Mouse (Mus musculus): ENCODE data around the gene Csrp1. TPM values are rescaled to one million over a fixed set of nuclear protein-coding genes. Genes with fewer than 3 reads are reported as not detected.
A peak's percentile ranks its signal among the peaks of the same experiment; 100 is the strongest.

Gene Csrp1
- polyA plus RNA-seq, 1 experiment from 2014 or later: 236 TPM

- Histone ChIP-seq H3K4me3 (replicated peaks) (no peak overlapping the region), H3K9me3 (no peaks in the 10 kb centered on the region), H3K27me3 (replicated peaks) (no peaks in the 10 kb centered on the region), H3K36me3 (no peaks in the 10 kb centered on the region), H3K27ac (no peak overlapping the region), H3K4me2 (no peak overlapping the region), H3K4me1 (peaks cover 26% of the 10 kb centered on the region), H3K9ac (no peak overlapping the region)
- no peak for ATAC-seq (ENCODE audit: insufficient read depth, low FRiP score, low read depth)
- WGBS: 73% methylated on average over 4 of the region's 4 CpGs
Measured at GRCm38 (mm10) chr1:135684895-135685294, 35.0 kb upstream of the Csrp1 start.

GRCm38 (mm10) chr1:135685316-135685715, 34.5 kb upstream of the Csrp1 start:
- no peak for ATAC-seq (ENCODE audit: insufficient read depth, low FRiP score, low read depth)
- H3K36me3 ChIP-seq: no peaks in the 10 kb centered on the region
- H3K27ac ChIP-seq: no peak overlapping the region
- 59% methylated on average over 6 of the region's 6 CpGs for WGBS
- no peaks in the 10 kb centered on the region for H3K9me3 ChIP-seq
- no peaks in the 10 kb centered on the region for H3K27me3 ChIP-seq (replicated peaks)
- H3K9ac ChIP-seq: no peak overlapping the region
- H3K4me2 ChIP-seq: peak overlapping the region; percentile 90; the same call in 1 of the 2 replicates
- H3K4me1 ChIP-seq: peaks cover 26% of the 10 kb centered on the region
- H3K4me3 ChIP-seq (replicated peaks): no peak overlapping the region

- Histone ChIP-seq H3K27ac (peak overlapping the region; percentile 33; the same call in 1 of the 2 replicates), H3K9me3 (no peaks in the 10 kb centered on the region), H3K27me3 (replicated peaks) (no peaks in the 10 kb centered on the region), H3K4me1 (peaks cover 32% of the 10 kb centered on the region), H3K36me3 (no peaks in the 10 kb centered on the region), H3K4me2 (peak overlapping the region; percentile 90), H3K9ac (no peak overlapping the region), H3K4me3 (replicated peaks) (peak overlapping the region; percentile 61)
- 1% methylated on average over 19 of the region's 19 CpGs for WGBS
- ATAC-seq (ENCODE audit: insufficient read depth, low FRiP score, low read depth): no peak
Measured at GRCm38 (mm10) chr1:135686792-135687510, 32.9 kb upstream of the Csrp1 start.

GRCm38 (mm10) chr1:135687771-135688492, 31.9 kb upstream of the Csrp1 start:
- H3K27ac ChIP-seq: peak overlapping the region; percentile 82
- H3K36me3 ChIP-seq: no peaks in the 10 kb centered on the region
- peak overlapping the region; percentile 61 for H3K4me3 ChIP-seq (replicated peaks)
- no peaks in the 10 kb centered on the region for H3K9me3 ChIP-seq
- WGBS: under 1% methylated on average over 77 of the region's 81 CpGs
- H3K27me3 ChIP-seq (replicated peaks): no peaks in the 10 kb centered on the region
- H3K4me2 ChIP-seq: peak overlapping the region; percentile 90
- ATAC-seq (ENCODE audit: insufficient read depth, low FRiP score, low read depth): peak; percentile 85
- H3K9ac ChIP-seq: peak overlapping the region; percentile 55
- peaks cover 33% of the 10 kb centered on the region for H3K4me1 ChIP-seq

- H3K27me3 ChIP-seq (replicated peaks): no peaks in the 10 kb centered on the region
Measured at GRCm38 (mm10) chr1:135688686-135689085, 31.2 kb upstream of the Csrp1 start.

GRCm38 (mm10) chr1:135690784-135691416, 29.0 kb upstream of the Csrp1 start:
- Histone ChIP-seq H3K9ac (no peak overlapping the region), H3K4me3 (replicated peaks) (no peak overlapping the region)

More at GRCm38 (mm10) chr1:135688686-135689085, 31.2 kb upstream of the Csrp1 start:
- Histone ChIP-seq H3K4me1 (peaks cover 33% of the 10 kb centered on the region), H3K27ac (peak overlapping the region; percentile 82), H3K9me3 (no peaks in the 10 kb centered on the region), H3K4me2 (peak overlapping the region; percentile 90), H3K36me3 (no peaks in the 10 kb centered on the region), H3K4me3 (replicated peaks) (peak overlapping the region; percentile 61), H3K9ac (peak overlapping the region; percentile 55; the same call in 1 of the 2 replicates)
- WGBS: 18% methylated on average over 6 of the region's 6 CpGs
- no peak for ATAC-seq (ENCODE audit: insufficient read depth, low FRiP score, low read depth)

GRCm38 (mm10) chr1:135691417-135691815, 28.4 kb upstream of the Csrp1 start:
- Histone ChIP-seq H3K9ac (no peak overlapping the region), H3K4me2 (no peak overlapping the region), H3K4me3 (replicated peaks) (no peak overlapping the region), H3K4me1 (peaks cover 24% of the 10 kb centered on the region), H3K9me3 (no peaks in the 10 kb centered on the region), H3K27ac (peak overlapping the region; percentile 51; the same call in 1 of the 2 replicates), H3K36me3 (no peaks in the 10 kb centered on the region), H3K27me3 (replicated peaks) (no peaks in the 10 kb centered on the region)
- WGBS: 33% methylated on average over 10 of the region's 10 CpGs
- ATAC-seq (ENCODE audit: insufficient read depth, low FRiP score, low read depth): no peak

More at GRCm38 (mm10) chr1:135690784-135691416, 29.0 kb upstream of the Csrp1 start:
- no peak overlapping the region for H3K4me2 ChIP-seq
- H3K9me3 ChIP-seq: no peaks in the 10 kb centered on the region
- H3K36me3 ChIP-seq: no peaks in the 10 kb centered on the region
- ATAC-seq (ENCODE audit: insufficient read depth, low FRiP score, low read depth): no peak
- H3K27ac ChIP-seq: peak overlapping the region; percentile 51; the same call in 1 of the 2 replicates
- peaks cover 26% of the 10 kb centered on the region for H3K4me1 ChIP-seq
- 61% methylated on average over 6 of the region's 6 CpGs for WGBS
- no peaks in the 10 kb centered on the region for H3K27me3 ChIP-seq (replicated peaks)

GRCm38 (mm10) chr1:135694181-135694580, 25.7 kb upstream of the Csrp1 start:
- ATAC-seq (ENCODE audit: insufficient read depth, low FRiP score, low read depth): no peak

GRCm38 (mm10) chr1:135697462-135697861, 22.4 kb upstream of the Csrp1 start:
- Histone ChIP-seq H3K9me3 (no peaks in the 10 kb centered on the region), H3K9ac (no peak overlapping the region), H3K4me3 (replicated peaks) (no peak overlapping the region), H3K4me2 (no peak overlapping the region), H3K36me3 (no peaks in the 10 kb centered on the region), H3K4me1 (peaks cover 16% of the 10 kb centered on the region), H3K27me3 (replicated peaks) (no peaks in the 10 kb centered on the region), H3K27ac (no peak overlapping the region)
- no peak for ATAC-seq (ENCODE audit: insufficient read depth, low FRiP score, low read depth)
- WGBS: 74% methylated on average over 4 of the region's 4 CpGs

More at GRCm38 (mm10) chr1:135694181-135694580, 25.7 kb upstream of the Csrp1 start:
- Histone ChIP-seq H3K27me3 (replicated peaks) (no peaks in the 10 kb centered on the region), H3K4me3 (replicated peaks) (no peak overlapping the region), H3K36me3 (no peaks in the 10 kb centered on the region), H3K9me3 (no peaks in the 10 kb centered on the region), H3K9ac (no peak overlapping the region), H3K4me2 (no peak overlapping the region), H3K27ac (no peak overlapping the region), H3K4me1 (peaks cover 16% of the 10 kb centered on the region)
- 71% methylated on average over 11 of the region's 11 CpGs for WGBS

- peaks cover 16% of the 10 kb centered on the region for H3K4me1 ChIP-seq
- H3K36me3 ChIP-seq: no peaks in the 10 kb centered on the region
- no peak for ATAC-seq (ENCODE audit: insufficient read depth, low FRiP score, low read depth)
- H3K9me3 ChIP-seq: no peaks in the 10 kb centered on the region
- no peaks in the 10 kb centered on the region for H3K27me3 ChIP-seq (replicated peaks)
- H3K9ac ChIP-seq: no peak overlapping the region
- H3K27ac ChIP-seq: no peak overlapping the region
- no peak overlapping the region for H3K4me3 ChIP-seq (replicated peaks)
- peak overlapping the region; percentile 74; the same call in 1 of the 2 replicates for H3K4me2 ChIP-seq
- 32% methylated on average over 6 of the region's 6 CpGs for WGBS
Measured at GRCm38 (mm10) chr1:135698046-135698445, 21.8 kb upstream of the Csrp1 start.

GRCm38 (mm10) chr1:135698451-135698921, 21.4 kb upstream of the Csrp1 start:
- Histone ChIP-seq H3K9ac (no peak overlapping the region), H3K4me3 (replicated peaks) (0 out of 2 replicates have a peak overlapping the region, but pooled peaks have one; percentile 33), H3K36me3 (no peaks in the 10 kb centered on the region)

More at GRCm38 (mm10) chr1:135698451-135698921, 21.4 kb upstream of the Csrp1 start:
- WGBS: 14% methylated on average over 11 of the region's 11 CpGs
- ATAC-seq (ENCODE audit: insufficient read depth, low FRiP score, low read depth): no peak
- no peak overlapping the region for H3K27ac ChIP-seq
- H3K4me1 ChIP-seq: peaks cover 16% of the 10 kb centered on the region
- H3K4me2 ChIP-seq: peak overlapping the region; percentile 74
- H3K9me3 ChIP-seq: no peaks in the 10 kb centered on the region
- H3K27me3 ChIP-seq (replicated peaks): no peaks in the 10 kb centered on the region
